Mouse (Mus musculus): ENCODE measurements around the gene Rsrp1. TPM values are rescaled to one million over a fixed set of nuclear protein-coding genes. Genes with fewer than 3 reads are reported as not detected.

Rsrp1 gene
- total RNA-seq, 2 experiments from 2014 or later, result 226 to 260 TPM

GRCm38 (mm10) chr4:134954461-134954860 lies 31.1 kb downstream of the Rsrp1 start:
- peak; percentile 19 to 34 for DNase-seq
- intact Hi-C loops (cut with DNase I), result no loop called here

- intact Hi-C loops (cut with DNase I), result no loop called here
- no peak for DNase-seq
Observed at GRCm38 (mm10) chr4:134955196-134955595, 31.8 kb downstream of the Rsrp1 start.

- DNase-seq, result no peak
- intact Hi-C loops (cut with DNase I), result no loop called here
Observed at GRCm38 (mm10) chr4:134955845-134956244, 32.5 kb downstream of the Rsrp1 start.

GRCm38 (mm10) chr4:134956328-134956727 lies 32.9 kb downstream of the Rsrp1 start:
- intact Hi-C loops (cut with DNase I), result no loop called here
- peak; percentile 73 to 88 for DNase-seq

- intact Hi-C loops (cut with DNase I), result no loop called here
- DNase-seq, result peak in 1 of 2 experiments; percentile 44
Observed at GRCm38 (mm10) chr4:134963021-134963776, 39.8 kb downstream of the Rsrp1 start.

GRCm38 (mm10) chr4:134967887-134968604 lies 44.7 kb downstream of the Rsrp1 start:
- DNase-seq, result no peak
- intact Hi-C loops (cut with DNase I), result no loop called here

GRCm38 (mm10) chr4:134968605-134968976 lies 45.2 kb downstream of the Rsrp1 start:
- intact Hi-C loops (cut with DNase I), result no loop called here
- DNase-seq, result no peak

- intact Hi-C loops (cut with DNase I), result no loop called here
- DNase-seq, result no peak
Observed at GRCm38 (mm10) chr4:134975261-134975928, 52.0 kb downstream of the Rsrp1 start.

GRCm38 (mm10) chr4:134975929-134976308 lies 52.5 kb downstream of the Rsrp1 start:
- DNase-seq, result no peak
- intact Hi-C loops (cut with DNase I), result no loop called here

Other genes starting within 250 kb of the Rsrp1 start
- gene Man1c1, start 219.3 kb upstream of the Rsrp1 start, total RNA-seq (2021), result 10 to 100 TPM; 25.1 to 25.8 TPM
- 10 to 100 TPM; 18.3 to 18.6 TPM for gene Ldlrap1, start 155.6 kb upstream of the Rsrp1 start, total RNA-seq (2021)
- gene Maco1, start 70.2 kb upstream of the Rsrp1 start, total RNA-seq (2021), result 10 to 100 TPM; 22.1 to 25.5 TPM
- 1 to 10 TPM; 2.5 TPM for gene Rhd, start 59.1 kb upstream of the Rsrp1 start, total RNA-seq (2021)
- gene Tmem50a, start 8.6 kb upstream of the Rsrp1 start, total RNA-seq (2021), result 10 to 100 TPM; 74.2 to 75.7 TPM
- gene Syf2, start 7.3 kb downstream of the Rsrp1 start, total RNA-seq (2021), result 10 to 100 TPM; 45.1 to 48.7 TPM
- gene Runx3, start 197.1 kb downstream of the Rsrp1 start, total RNA-seq (2021), result 1 to 10 TPM in 1 of 2 experiments, under 1 TPM in 1; 0.72 to 2.4 TPM